Mouse (Mus musculus): ENCODE measurements around the gene Lgi4. TPM values are rescaled to one million over a fixed set of nuclear protein-coding genes. Genes with fewer than 3 reads are reported as not detected.

Lgi4 gene
- polyA plus RNA-seq (2014; fragmentation: Nextera tagmentation; extraction: Ambion mirVana) = 0.08 and 0.15 TPM in 2 replicates

DNA sequence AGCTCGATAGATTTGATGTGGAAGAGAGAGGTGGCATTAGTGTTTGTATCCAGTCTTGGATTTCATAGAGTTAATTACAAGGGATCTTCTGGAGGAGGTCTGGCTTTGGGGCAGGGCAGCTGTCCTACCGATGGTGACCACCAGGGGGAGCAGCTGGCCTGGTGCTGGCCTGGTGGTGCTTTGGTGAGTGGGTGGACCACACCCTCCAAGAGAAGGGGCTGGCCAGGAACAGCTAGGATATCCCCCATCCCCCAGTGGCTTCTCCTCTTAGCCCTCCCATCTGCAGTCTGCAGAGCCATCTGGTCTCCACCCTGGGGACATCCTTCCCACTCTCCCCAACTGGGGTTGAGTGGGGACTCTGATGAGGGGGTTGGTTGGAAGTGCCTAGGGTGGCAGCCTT is at the start of gene Lgi4:
TSS of gene Lgi4 (plus strand) at position 235 of the 400 bp plus-strand sequence.
- DNase-seq (ENCODE audit: low spot score) = peak; percentile 62
- Histone ChIP-seq H3K9ac (ENCODE audit: low read length) (no peak within 1 kb of the TSS), H3K27me3 (replicated peaks; ENCODE audit: control insufficient read depth, insufficient read depth, low read length) (0 out of 2 replicates have a peak, but pooled peaks cover under 1% of the 10 kb centered on the region), H3K4me1 (ENCODE audit: control insufficient read depth, insufficient read depth, low read length) (no peaks in the 10 kb centered on the region), H3K4me2 (ENCODE audit: low read length) (no peak within 1 kb of the TSS), H3K36me3 (ENCODE audit: control insufficient read depth, insufficient read depth, low read length) (no peaks in the 10 kb centered on the region), H3K27ac (ENCODE audit: low read depth, low read length) (no peak within 1 kb of the TSS), H3K9me3 (replicated peaks; ENCODE audit: control insufficient read depth, low read length) (no peaks in the 10 kb centered on the region), H3K4me3 (ENCODE audit: low read depth, low read length) (no peak within 1 kb of the TSS)
- WGBS = 7% methylated on average over 2 of the region's 2 CpGs
- ATAC-seq = peak; percentile 82

GRCm38 (mm10) chr7:31012971-31013370 is 46.2 kb upstream of the Lgi4 start:
- Histone ChIP-seq H3K4me3 (ENCODE audit: low read depth, low read length) (no peak overlapping the region), H3K27me3 (replicated peaks; ENCODE audit: control insufficient read depth, insufficient read depth, low read length) (no peaks in the 10 kb centered on the region), H3K36me3 (ENCODE audit: control insufficient read depth, insufficient read depth, low read length) (no peaks in the 10 kb centered on the region), H3K9me3 (replicated peaks; ENCODE audit: control insufficient read depth, low read length) (no peaks in the 10 kb centered on the region), H3K4me2 (ENCODE audit: low read length) (no peak overlapping the region), H3K4me1 (ENCODE audit: control insufficient read depth, insufficient read depth, low read length) (no peaks in the 10 kb centered on the region), H3K9ac (ENCODE audit: low read length) (no peak overlapping the region), H3K27ac (ENCODE audit: low read depth, low read length) (no peak overlapping the region)
- ATAC-seq (no peak), DNase-seq (ENCODE audit: low spot score) (no peak)
- WGBS = 87% methylated on average over 5 of the region's 5 CpGs

GRCm38 (mm10) chr7:31017104-31017901 is 41.8 kb upstream of the Lgi4 start:
- peak; percentile 75 for DNase-seq (ENCODE audit: low spot score)
- no peak overlapping the region for H3K9ac ChIP-seq (ENCODE audit: low read length)
- 50% methylated on average over 10 of the region's 10 CpGs for WGBS
- H3K4me1 ChIP-seq (ENCODE audit: control insufficient read depth, insufficient read depth, low read length) = no peaks in the 10 kb centered on the region
- no peaks in the 10 kb centered on the region for H3K36me3 ChIP-seq (ENCODE audit: control insufficient read depth, insufficient read depth, low read length)
- no peaks in the 10 kb centered on the region for H3K27me3 ChIP-seq (replicated peaks; ENCODE audit: control insufficient read depth, insufficient read depth, low read length)
- H3K4me2 ChIP-seq (ENCODE audit: low read length) = no peak overlapping the region
- no peaks in the 10 kb centered on the region for H3K9me3 ChIP-seq (replicated peaks; ENCODE audit: control insufficient read depth, low read length)
- no peak overlapping the region for H3K27ac ChIP-seq (ENCODE audit: low read depth, low read length)
- no peak for ATAC-seq
- H3K4me3 ChIP-seq (ENCODE audit: low read depth, low read length) = no peak overlapping the region

DNA sequence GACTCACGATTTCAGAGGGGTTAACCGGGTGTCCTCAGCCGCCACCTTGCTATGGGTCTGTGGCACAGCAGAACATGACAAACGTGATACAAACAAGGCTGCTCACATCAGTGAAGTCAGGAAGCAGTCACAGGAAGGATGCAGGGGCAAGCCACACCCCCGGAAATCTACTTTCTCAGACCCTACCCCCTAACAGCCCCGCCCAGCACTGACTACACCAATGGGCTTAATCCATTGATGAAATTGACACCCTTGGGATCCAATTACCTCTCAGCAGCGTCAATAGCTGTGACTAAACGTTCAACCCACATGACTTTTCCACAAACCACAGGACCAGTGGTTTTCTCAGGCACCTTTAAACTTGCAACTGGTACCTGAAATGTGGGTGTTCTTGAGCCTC is 30.5 kb upstream of the Lgi4 start:
- no peaks in the 10 kb centered on the region for H3K9me3 ChIP-seq (replicated peaks; ENCODE audit: control insufficient read depth, low read length)
- no peak for ATAC-seq
- no peak overlapping the region for H3K27ac ChIP-seq (ENCODE audit: low read depth, low read length)
- WGBS = 79% methylated on average over 8 of the region's 8 CpGs
- no peak overlapping the region for H3K4me3 ChIP-seq (ENCODE audit: low read depth, low read length)
- H3K4me1 ChIP-seq (ENCODE audit: control insufficient read depth, insufficient read depth, low read length) = no peaks in the 10 kb centered on the region
- no peak overlapping the region for H3K4me2 ChIP-seq (ENCODE audit: low read length)
- no peak overlapping the region for H3K9ac ChIP-seq (ENCODE audit: low read length)
- no peaks in the 10 kb centered on the region for H3K36me3 ChIP-seq (ENCODE audit: control insufficient read depth, insufficient read depth, low read length)
- no peaks in the 10 kb centered on the region for H3K27me3 ChIP-seq (replicated peaks; ENCODE audit: control insufficient read depth, insufficient read depth, low read length)
- DNase-seq (ENCODE audit: low spot score) = no peak

- no peak overlapping the region for H3K27ac ChIP-seq (ENCODE audit: low read depth, low read length)
- H3K4me1 ChIP-seq (ENCODE audit: control insufficient read depth, insufficient read depth, low read length) = no peaks in the 10 kb centered on the region
- H3K4me2 ChIP-seq (ENCODE audit: low read length) = no peak overlapping the region
- H3K9me3 ChIP-seq (replicated peaks; ENCODE audit: control insufficient read depth, low read length) = no peaks in the 10 kb centered on the region
- H3K4me3 ChIP-seq (ENCODE audit: low read depth, low read length) = no peak overlapping the region
- H3K36me3 ChIP-seq (ENCODE audit: control insufficient read depth, insufficient read depth, low read length) = no peaks in the 10 kb centered on the region
- no peak for DNase-seq (ENCODE audit: low spot score)
- 71% methylated on average over 2 of the region's 2 CpGs for WGBS
- no peak for ATAC-seq
- H3K9ac ChIP-seq (ENCODE audit: low read length) = no peak overlapping the region
- no peaks in the 10 kb centered on the region for H3K27me3 ChIP-seq (replicated peaks; ENCODE audit: control insufficient read depth, insufficient read depth, low read length)
Measured at GRCm38 (mm10) chr7:31030717-31031116, 28.4 kb upstream of the Lgi4 start.

- no peaks in the 10 kb centered on the region for H3K27me3 ChIP-seq (replicated peaks; ENCODE audit: control insufficient read depth, insufficient read depth, low read length)
- DNase-seq (ENCODE audit: low spot score) (no peak), ATAC-seq (no peak)
- H3K27ac ChIP-seq (ENCODE audit: low read depth, low read length) = no peak overlapping the region
- H3K4me3 ChIP-seq (ENCODE audit: low read depth, low read length) = no peak overlapping the region
- H3K9ac ChIP-seq (ENCODE audit: low read length) = no peak overlapping the region
- no peak overlapping the region for H3K4me2 ChIP-seq (ENCODE audit: low read length)
- 85% methylated on average over 7 of the region's 7 CpGs for WGBS
- H3K9me3 ChIP-seq (replicated peaks; ENCODE audit: control insufficient read depth, low read length) = no peaks in the 10 kb centered on the region
- no peaks in the 10 kb centered on the region for H3K36me3 ChIP-seq (ENCODE audit: control insufficient read depth, insufficient read depth, low read length)
- no peaks in the 10 kb centered on the region for H3K4me1 ChIP-seq (ENCODE audit: control insufficient read depth, insufficient read depth, low read length)
Measured at GRCm38 (mm10) chr7:31031731-31032130, 27.4 kb upstream of the Lgi4 start.

DNA sequence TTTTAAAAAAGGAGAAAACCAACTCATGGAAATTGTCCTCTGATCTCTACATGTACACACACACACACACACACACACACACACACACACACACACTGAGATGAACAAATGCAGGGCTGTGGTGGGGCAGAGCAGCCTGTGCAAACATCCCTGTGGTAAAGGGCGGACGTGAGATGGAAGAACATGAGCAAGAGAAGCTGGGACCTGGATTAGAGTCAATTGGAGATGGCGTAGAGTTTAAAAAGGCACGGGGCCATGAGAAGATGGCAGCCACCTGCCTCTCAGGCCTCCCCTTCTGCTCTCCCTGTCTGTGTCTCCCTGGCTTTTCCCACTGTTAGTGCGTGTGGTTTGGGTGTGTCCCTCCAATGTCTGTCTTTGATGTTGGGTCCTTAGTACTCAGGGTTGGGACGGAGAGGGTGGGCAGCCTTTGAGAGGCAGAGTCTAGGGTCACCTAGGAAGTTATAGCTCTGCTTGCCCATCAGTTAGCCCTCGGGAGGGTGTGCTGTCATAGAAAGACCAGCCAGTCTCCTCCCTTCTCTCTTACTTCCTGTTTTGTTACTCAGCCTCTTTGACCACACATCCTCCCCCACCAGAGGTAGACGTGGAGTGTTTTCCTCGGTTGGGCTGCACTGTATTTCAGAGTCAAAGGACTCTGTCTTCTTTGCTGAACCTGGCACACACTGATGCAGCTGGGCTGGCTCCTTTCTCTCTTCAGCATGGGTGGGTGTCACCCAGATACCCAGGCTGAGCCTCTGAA is 25.6 kb upstream of the Lgi4 start:
- H3K27me3 ChIP-seq (replicated peaks; ENCODE audit: control insufficient read depth, insufficient read depth, low read length) = no peaks in the 10 kb centered on the region
- H3K4me2 ChIP-seq (ENCODE audit: low read length) = no peak overlapping the region
- H3K9me3 ChIP-seq (replicated peaks; ENCODE audit: control insufficient read depth, low read length) = no peaks in the 10 kb centered on the region
- no peak overlapping the region for H3K4me3 ChIP-seq (ENCODE audit: low read depth, low read length)
- WGBS = 74% methylated on average over 9 of the region's 9 CpGs
- no peak overlapping the region for H3K27ac ChIP-seq (ENCODE audit: low read depth, low read length)
- H3K9ac ChIP-seq (ENCODE audit: low read length) = no peak overlapping the region
- DNase-seq (ENCODE audit: low spot score) = no peak
- no peaks in the 10 kb centered on the region for H3K4me1 ChIP-seq (ENCODE audit: control insufficient read depth, insufficient read depth, low read length)
- H3K36me3 ChIP-seq (ENCODE audit: control insufficient read depth, insufficient read depth, low read length) = no peaks in the 10 kb centered on the region
- no peak for ATAC-seq

GRCm38 (mm10) chr7:31034789-31035188 is 24.4 kb upstream of the Lgi4 start:
- WGBS = 64% methylated on average over 11 of the region's 11 CpGs
- Histone ChIP-seq H3K4me3 (ENCODE audit: low read depth, low read length) (no peak overlapping the region), H3K9ac (ENCODE audit: low read length) (no peak overlapping the region), H3K36me3 (ENCODE audit: control insufficient read depth, insufficient read depth, low read length) (no peaks in the 10 kb centered on the region), H3K9me3 (replicated peaks; ENCODE audit: control insufficient read depth, low read length) (no peaks in the 10 kb centered on the region), H3K4me2 (ENCODE audit: low read length) (no peak overlapping the region), H3K27me3 (replicated peaks; ENCODE audit: control insufficient read depth, insufficient read depth, low read length) (no peaks in the 10 kb centered on the region), H3K4me1 (ENCODE audit: control insufficient read depth, insufficient read depth, low read length) (no peaks in the 10 kb centered on the region), H3K27ac (ENCODE audit: low read depth, low read length) (no peak overlapping the region)
- ATAC-seq (no peak), DNase-seq (ENCODE audit: low spot score) (no peak)

GRCm38 (mm10) chr7:31035291-31035690 is 23.9 kb upstream of the Lgi4 start:
- no peaks in the 10 kb centered on the region for H3K36me3 ChIP-seq (ENCODE audit: control insufficient read depth, insufficient read depth, low read length)
- H3K27me3 ChIP-seq (replicated peaks; ENCODE audit: control insufficient read depth, insufficient read depth, low read length) = no peaks in the 10 kb centered on the region
- no peak for ATAC-seq
- no peak overlapping the region for H3K9ac ChIP-seq (ENCODE audit: low read length)
- H3K4me2 ChIP-seq (ENCODE audit: low read length) = no peak overlapping the region
- H3K9me3 ChIP-seq (replicated peaks; ENCODE audit: control insufficient read depth, low read length) = no peaks in the 10 kb centered on the region
- no peaks in the 10 kb centered on the region for H3K4me1 ChIP-seq (ENCODE audit: control insufficient read depth, insufficient read depth, low read length)
- H3K27ac ChIP-seq (ENCODE audit: low read depth, low read length) = no peak overlapping the region
- WGBS = 86% methylated on average over 11 of the region's 11 CpGs
- DNase-seq (ENCODE audit: low spot score) = no peak
- no peak overlapping the region for H3K4me3 ChIP-seq (ENCODE audit: low read depth, low read length)

Data from forebrain, embryonic 14.5 days (tissue).